Mouse (Mus musculus): ENCODE data around the gene Cog5. TPM values are rescaled to one million over a fixed set of nuclear protein-coding genes. Genes with fewer than 3 reads are reported as not detected.

Cog5 gene
- polyA plus RNA-seq, 1 experiment from 2014 or later: 35.6 TPM

DNA sequence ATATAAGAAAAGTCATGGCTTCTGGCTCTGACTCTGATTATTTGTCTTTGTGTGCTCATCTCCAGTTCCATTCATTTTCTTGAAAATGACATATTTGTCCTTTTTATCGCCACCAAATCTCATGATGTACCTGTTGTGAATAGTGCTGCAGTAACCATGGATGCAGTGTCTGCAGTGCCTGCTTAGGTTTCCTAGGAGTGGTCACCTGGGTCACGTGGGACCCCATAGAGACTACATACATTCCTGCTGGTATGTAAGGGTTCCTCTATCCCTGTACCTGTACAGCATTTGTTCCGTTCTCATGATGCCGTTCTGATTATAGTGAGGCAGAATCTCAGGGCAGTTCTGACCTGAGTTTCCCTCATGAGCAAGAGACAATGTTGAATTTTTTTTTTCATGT is 95.2 kb downstream of the Cog5 start:
- Histone ChIP-seq H3K4me2 (ENCODE audit: low read length) (no peak overlapping the region), H3K9ac (replicated peaks; ENCODE audit: low read length) (no peak overlapping the region), H3K27ac (replicated peaks; ENCODE audit: low read depth, low read length) (no peak overlapping the region), H3K4me1 (ENCODE audit: control insufficient read depth, insufficient read depth, low read length) (no peaks in the 10 kb centered on the region), H3K36me3 (ENCODE audit: control insufficient read depth, insufficient read depth, low read length) (no peaks in the 10 kb centered on the region), H3K4me3 (replicated peaks; ENCODE audit: low read depth, low read length) (no peak overlapping the region), H3K9me3 (ENCODE audit: control insufficient read depth, low read length) (no peaks in the 10 kb centered on the region), H3K27me3 (ENCODE audit: control insufficient read depth, insufficient read depth, low read length) (no peaks in the 10 kb centered on the region)
- WGBS: 96% methylated on average over 4 of the region's 4 CpGs
- ATAC-seq (ENCODE audit: low FRiP score, low TSS enrichment): no peak
- no peak for DNase-seq

DNA sequence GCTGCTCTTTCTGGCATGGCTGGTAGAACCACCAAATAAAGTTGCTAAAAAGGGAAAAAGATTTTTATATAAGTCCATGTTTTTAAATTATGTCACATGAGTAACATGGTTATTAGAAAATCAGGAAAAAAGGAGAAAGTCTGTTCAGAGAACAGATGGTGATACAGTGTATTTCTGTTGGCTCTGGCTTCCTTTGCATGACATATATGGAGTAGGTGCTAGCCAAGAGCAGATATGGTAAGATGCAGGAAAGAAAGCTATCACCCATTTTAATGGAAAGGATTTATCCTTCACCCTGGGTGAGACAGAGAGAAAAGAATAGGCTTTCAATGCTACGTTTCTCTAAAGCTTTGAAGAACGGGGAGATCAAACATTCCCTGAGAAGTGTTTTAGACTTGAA is 99.8 kb downstream of the Cog5 start:
- Histone ChIP-seq H3K4me2 (ENCODE audit: low read length) (no peak overlapping the region), H3K4me3 (replicated peaks; ENCODE audit: low read depth, low read length) (no peak overlapping the region), H3K36me3 (ENCODE audit: control insufficient read depth, insufficient read depth, low read length) (no peaks in the 10 kb centered on the region), H3K4me1 (ENCODE audit: control insufficient read depth, insufficient read depth, low read length) (0 out of 2 replicates have a peak, but pooled peaks cover 3% of the 10 kb centered on the region), H3K27me3 (ENCODE audit: control insufficient read depth, insufficient read depth, low read length) (no peaks in the 10 kb centered on the region), H3K9ac (replicated peaks; ENCODE audit: low read length) (no peak overlapping the region), H3K9me3 (ENCODE audit: control insufficient read depth, low read length) (no peaks in the 10 kb centered on the region), H3K27ac (replicated peaks; ENCODE audit: low read depth, low read length) (no peak overlapping the region)
- no peak for DNase-seq
- ATAC-seq (ENCODE audit: low FRiP score, low TSS enrichment): no peak
- 55% methylated on average over 2 of the region's 2 CpGs for WGBS

DNA sequence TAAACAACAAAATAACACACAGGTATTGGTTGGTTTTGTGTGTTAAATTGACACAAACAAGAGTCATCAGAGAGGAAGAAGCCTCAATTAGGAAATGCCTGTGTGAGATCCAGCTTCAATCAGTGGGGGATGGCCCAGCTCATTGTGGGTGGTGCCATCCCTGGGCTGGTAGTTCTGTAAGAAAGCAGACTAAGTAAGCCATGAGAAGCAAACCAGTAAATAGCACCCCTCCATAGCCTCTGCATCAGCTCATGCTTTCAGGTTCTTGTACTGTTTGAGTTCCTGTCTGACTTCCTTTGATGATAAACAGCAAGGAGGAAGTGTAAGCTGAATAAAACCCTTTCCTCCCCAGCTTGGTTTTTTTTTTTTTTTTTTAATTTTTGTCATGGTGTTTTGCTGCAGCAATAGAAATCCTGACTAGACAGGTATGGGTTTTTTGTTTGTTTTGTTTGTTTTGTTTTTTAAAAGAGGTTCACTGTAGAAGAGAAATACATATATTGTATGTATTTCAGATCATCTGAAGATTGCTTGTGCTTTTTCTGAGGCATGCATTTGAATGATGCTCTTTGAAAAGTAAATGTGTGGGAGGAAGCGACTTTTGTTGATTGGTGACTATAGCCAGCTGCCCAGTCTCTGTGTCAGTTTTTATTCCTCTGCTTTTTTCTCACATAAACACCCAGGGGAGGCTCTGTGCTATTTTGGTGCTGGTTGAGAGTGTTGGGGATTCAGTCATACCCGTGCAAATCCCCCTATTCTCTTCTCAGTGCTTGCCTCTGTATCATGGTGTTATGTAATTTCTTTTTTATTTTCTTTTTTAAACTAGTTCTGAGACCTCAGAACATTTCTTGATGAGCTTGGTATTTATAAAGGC is 101.5 kb downstream of the Cog5 start:
- Histone ChIP-seq H3K4me3 (replicated peaks; ENCODE audit: low read depth, low read length) (no peak overlapping the region), H3K36me3 (ENCODE audit: control insufficient read depth, insufficient read depth, low read length) (no peaks in the 10 kb centered on the region), H3K9ac (replicated peaks; ENCODE audit: low read length) (no peak overlapping the region), H3K9me3 (ENCODE audit: control insufficient read depth, low read length) (no peaks in the 10 kb centered on the region), H3K27ac (replicated peaks; ENCODE audit: low read depth, low read length) (no peak overlapping the region), H3K27me3 (ENCODE audit: control insufficient read depth, insufficient read depth, low read length) (no peaks in the 10 kb centered on the region), H3K4me2 (ENCODE audit: low read length) (no peak overlapping the region), H3K4me1 (ENCODE audit: control insufficient read depth, insufficient read depth, low read length) (0 out of 2 replicates have a peak, but pooled peaks cover 3% of the 10 kb centered on the region)
- ATAC-seq (ENCODE audit: low FRiP score, low TSS enrichment): no peak
- 52% methylated on average over 2 of the region's 2 CpGs for WGBS
- DNase-seq: no peak

DNA sequence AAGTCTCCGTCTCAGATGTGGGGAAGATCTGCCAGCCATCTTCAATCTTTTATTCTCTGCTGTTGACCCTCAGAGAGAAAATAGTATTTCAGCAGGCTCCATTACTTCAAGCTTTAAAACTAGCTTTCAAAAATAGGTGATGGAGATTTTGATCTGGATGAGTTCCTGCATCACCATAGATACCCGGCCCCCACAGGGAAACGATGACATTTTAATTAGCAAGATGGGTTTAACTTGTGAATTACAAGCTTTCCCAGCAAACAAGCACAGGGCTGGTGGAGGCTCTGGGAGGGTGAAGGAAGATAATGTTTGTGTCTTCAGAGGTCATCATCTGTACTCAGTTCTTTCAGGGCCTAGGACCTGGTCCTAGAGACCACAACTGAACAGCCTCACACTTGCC is 118.9 kb downstream of the Cog5 start:
- H3K4me3 ChIP-seq (replicated peaks; ENCODE audit: low read depth, low read length): no peak overlapping the region
- no peak for DNase-seq
- WGBS: 85% methylated on average over 3 of the region's 3 CpGs
- H3K27ac ChIP-seq (replicated peaks; ENCODE audit: low read depth, low read length): no peak overlapping the region
- no peaks in the 10 kb centered on the region for H3K27me3 ChIP-seq (ENCODE audit: control insufficient read depth, insufficient read depth, low read length)
- no peaks in the 10 kb centered on the region for H3K9me3 ChIP-seq (ENCODE audit: control insufficient read depth, low read length)
- no peak for ATAC-seq (ENCODE audit: low FRiP score, low TSS enrichment)
- H3K4me1 ChIP-seq (ENCODE audit: control insufficient read depth, insufficient read depth, low read length): no peaks in the 10 kb centered on the region
- no peak overlapping the region for H3K9ac ChIP-seq (replicated peaks; ENCODE audit: low read length)
- H3K4me2 ChIP-seq (ENCODE audit: low read length): no peak overlapping the region
- no peaks in the 10 kb centered on the region for H3K36me3 ChIP-seq (ENCODE audit: control insufficient read depth, insufficient read depth, low read length)

DNA sequence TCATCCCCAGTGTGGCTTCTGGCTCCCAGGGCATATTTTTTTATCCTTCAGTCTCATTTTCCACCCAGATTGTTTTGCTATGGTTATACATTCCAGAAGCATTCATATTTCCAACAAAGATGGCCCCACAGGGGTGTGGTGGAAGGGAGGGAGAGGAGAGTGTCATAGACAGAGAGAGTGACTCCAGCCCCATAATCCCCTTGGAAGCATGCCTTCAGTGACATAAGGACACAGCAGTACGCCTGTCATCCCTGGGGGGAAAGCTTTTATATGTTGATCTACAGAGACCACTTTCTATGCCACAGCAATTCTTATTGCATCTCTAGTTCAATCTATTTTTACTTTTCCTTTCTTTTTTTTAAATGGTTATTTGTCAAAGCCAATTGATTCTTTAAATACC is 129.6 kb downstream of the Cog5 start:
- Histone ChIP-seq H3K4me3 (replicated peaks; ENCODE audit: low read depth, low read length) (no peak overlapping the region), H3K9me3 (ENCODE audit: control insufficient read depth, low read length) (no peaks in the 10 kb centered on the region), H3K4me2 (ENCODE audit: low read length) (no peak overlapping the region), H3K4me1 (ENCODE audit: control insufficient read depth, insufficient read depth, low read length) (no peaks in the 10 kb centered on the region), H3K27ac (replicated peaks; ENCODE audit: low read depth, low read length) (no peak overlapping the region), H3K36me3 (ENCODE audit: control insufficient read depth, insufficient read depth, low read length) (no peaks in the 10 kb centered on the region), H3K9ac (replicated peaks; ENCODE audit: low read length) (no peak overlapping the region), H3K27me3 (ENCODE audit: control insufficient read depth, insufficient read depth, low read length) (no peaks in the 10 kb centered on the region)
- DNase-seq (no peak), ATAC-seq (ENCODE audit: low FRiP score, low TSS enrichment) (no peak)
- 56% methylated on average over 1 of the region's 1 CpGs for WGBS

DNA sequence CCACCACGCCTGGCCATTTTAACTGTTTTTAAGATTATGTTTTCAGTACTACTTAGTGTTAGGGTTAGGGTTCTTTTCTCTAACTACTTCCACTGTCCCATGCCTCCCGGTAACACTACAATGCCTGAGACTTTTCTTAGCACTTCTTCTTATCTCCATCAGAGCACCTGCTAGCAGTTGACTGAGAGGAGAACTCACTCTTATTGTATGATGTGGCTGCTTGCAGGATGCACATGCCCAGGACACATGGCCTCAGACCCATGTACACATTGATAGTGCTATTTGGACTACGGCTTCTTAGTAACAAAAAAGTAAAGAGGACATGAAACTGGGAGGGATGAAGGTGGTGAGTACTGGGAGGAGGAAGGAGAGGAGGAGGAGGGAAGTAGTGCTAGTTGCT is 133.9 kb downstream of the Cog5 start:
- H3K4me2 ChIP-seq (ENCODE audit: low read length): no peak overlapping the region
- H3K27ac ChIP-seq (replicated peaks; ENCODE audit: low read depth, low read length): no peak overlapping the region
- no peaks in the 10 kb centered on the region for H3K27me3 ChIP-seq (ENCODE audit: control insufficient read depth, insufficient read depth, low read length)
- WGBS: 93% methylated on average over 3 of the region's 3 CpGs
- no peaks in the 10 kb centered on the region for H3K4me1 ChIP-seq (ENCODE audit: control insufficient read depth, insufficient read depth, low read length)
- H3K36me3 ChIP-seq (ENCODE audit: control insufficient read depth, insufficient read depth, low read length): no peaks in the 10 kb centered on the region
- no peak for DNase-seq
- no peaks in the 10 kb centered on the region for H3K9me3 ChIP-seq (ENCODE audit: control insufficient read depth, low read length)
- no peak for ATAC-seq (ENCODE audit: low FRiP score, low TSS enrichment)
- no peak overlapping the region for H3K9ac ChIP-seq (replicated peaks; ENCODE audit: low read length)
- no peak overlapping the region for H3K4me3 ChIP-seq (replicated peaks; ENCODE audit: low read depth, low read length)

DNA sequence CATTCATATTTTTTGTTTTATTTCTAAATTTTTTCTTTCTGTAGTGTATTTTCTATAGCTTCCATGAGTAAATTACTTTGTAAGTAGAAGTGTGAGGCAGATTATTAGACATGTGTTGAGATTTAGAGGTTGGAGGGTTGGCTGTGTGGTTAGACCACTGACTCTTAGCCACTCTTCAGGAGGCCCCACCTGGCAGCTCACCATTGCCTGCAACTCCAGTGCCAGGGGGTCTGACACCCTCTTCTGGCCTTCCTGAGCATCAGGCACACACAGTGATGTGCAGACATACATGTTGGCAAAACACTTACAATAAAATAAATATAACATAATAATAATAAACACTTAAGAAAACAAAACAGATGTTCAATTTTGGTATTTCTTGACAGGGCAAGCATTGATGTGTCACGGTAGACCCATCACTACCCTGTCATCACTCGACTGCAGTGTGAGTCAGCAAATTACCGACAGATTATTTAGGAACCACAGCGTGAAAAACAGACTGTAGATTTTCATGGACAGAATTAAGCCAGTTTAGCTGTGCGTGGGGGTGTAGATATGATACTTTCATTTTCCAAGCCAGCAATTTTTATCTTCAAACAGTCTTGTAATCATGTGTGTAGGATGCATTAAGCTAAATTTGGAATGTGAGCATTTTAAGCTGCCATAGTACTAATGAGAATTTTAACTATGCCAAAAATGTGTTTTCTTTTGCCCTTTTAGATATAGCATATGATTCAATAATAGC is 151.9 kb downstream of the Cog5 start:
- Histone ChIP-seq H3K9ac (replicated peaks; ENCODE audit: low read length) (no peak overlapping the region), H3K9me3 (ENCODE audit: control insufficient read depth, low read length) (no peaks in the 10 kb centered on the region), H3K27ac (replicated peaks; ENCODE audit: low read depth, low read length) (no peak overlapping the region), H3K4me2 (ENCODE audit: low read length) (no peak overlapping the region), H3K4me1 (ENCODE audit: control insufficient read depth, insufficient read depth, low read length) (no peaks in the 10 kb centered on the region), H3K27me3 (ENCODE audit: control insufficient read depth, insufficient read depth, low read length) (no peaks in the 10 kb centered on the region), H3K36me3 (ENCODE audit: control insufficient read depth, insufficient read depth, low read length) (no peaks in the 10 kb centered on the region), H3K4me3 (replicated peaks; ENCODE audit: low read depth, low read length) (no peak overlapping the region)
- DNase-seq (no peak), ATAC-seq (ENCODE audit: low FRiP score, low TSS enrichment) (no peak)
- 87% methylated on average over 5 of the region's 5 CpGs for WGBS

DNA sequence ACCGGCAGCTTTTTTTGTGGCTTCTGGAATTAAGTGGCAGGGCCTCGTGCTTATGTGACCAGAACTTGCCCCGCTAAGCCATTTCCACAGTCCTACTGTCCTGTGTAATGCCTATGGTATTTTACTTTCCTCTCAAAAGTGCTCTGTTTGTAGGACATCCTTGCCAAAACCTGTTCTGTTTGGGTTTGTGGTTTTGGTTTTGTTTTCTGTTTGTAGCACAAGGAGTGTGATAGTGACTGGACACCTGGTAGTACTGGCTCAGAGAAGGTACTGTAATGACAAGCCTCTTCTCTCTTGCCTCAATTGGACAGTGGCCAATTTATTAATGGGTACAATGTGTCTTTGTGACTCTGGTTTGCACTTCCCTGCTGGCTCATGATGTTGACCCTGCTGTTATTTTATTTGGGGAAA is 163.4 kb downstream of the Cog5 start:
- H3K4me2 ChIP-seq (ENCODE audit: low read length): no peak overlapping the region
- WGBS: 89% methylated on average over 3 of the region's 3 CpGs
- no peak for DNase-seq

DNA sequence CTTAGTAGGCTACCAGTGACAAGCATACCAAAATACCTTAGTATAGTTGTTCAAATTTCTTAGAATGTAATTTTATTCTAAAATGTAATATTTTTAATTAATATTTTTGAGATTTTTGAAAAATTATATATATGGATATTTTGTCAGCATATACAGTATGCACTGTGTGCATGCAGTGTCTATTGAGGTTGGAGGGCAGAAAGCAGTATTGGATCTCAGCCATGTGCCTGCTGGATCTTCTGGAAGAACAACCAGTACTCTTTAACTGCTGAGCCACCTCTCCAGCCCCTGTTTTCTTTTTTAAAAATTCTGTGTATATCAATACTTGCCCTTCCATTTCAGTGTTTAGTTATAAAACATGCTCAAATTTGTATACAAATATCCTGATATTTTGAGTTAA is 164.4 kb downstream of the Cog5 start:
- H3K4me3 ChIP-seq (replicated peaks; ENCODE audit: low read depth, low read length): no peak overlapping the region
- H3K36me3 ChIP-seq (ENCODE audit: control insufficient read depth, insufficient read depth, low read length): no peaks in the 10 kb centered on the region
- H3K9ac ChIP-seq (replicated peaks; ENCODE audit: low read length): no peak overlapping the region
- no peaks in the 10 kb centered on the region for H3K27me3 ChIP-seq (ENCODE audit: control insufficient read depth, insufficient read depth, low read length)
- H3K4me2 ChIP-seq (ENCODE audit: low read length): no peak overlapping the region
- ATAC-seq (ENCODE audit: low FRiP score, low TSS enrichment) (no peak), DNase-seq (no peak)
- H3K27ac ChIP-seq (replicated peaks; ENCODE audit: low read depth, low read length): no peak overlapping the region
- no peaks in the 10 kb centered on the region for H3K4me1 ChIP-seq (ENCODE audit: control insufficient read depth, insufficient read depth, low read length)
- no peaks in the 10 kb centered on the region for H3K9me3 ChIP-seq (ENCODE audit: control insufficient read depth, low read length)

More for the DNA sequence above, 163.4 kb downstream of the Cog5 start:
- Histone ChIP-seq H3K27me3 (ENCODE audit: control insufficient read depth, insufficient read depth, low read length) (no peaks in the 10 kb centered on the region), H3K36me3 (ENCODE audit: control insufficient read depth, insufficient read depth, low read length) (no peaks in the 10 kb centered on the region), H3K4me1 (ENCODE audit: control insufficient read depth, insufficient read depth, low read length) (no peaks in the 10 kb centered on the region), H3K4me3 (replicated peaks; ENCODE audit: low read depth, low read length) (no peak overlapping the region), H3K9ac (replicated peaks; ENCODE audit: low read length) (no peak overlapping the region), H3K9me3 (ENCODE audit: control insufficient read depth, low read length) (no peaks in the 10 kb centered on the region), H3K27ac (replicated peaks; ENCODE audit: low read depth, low read length) (no peak overlapping the region)
- no peak for ATAC-seq (ENCODE audit: low FRiP score, low TSS enrichment)
